Mouse (Mus musculus) midbrain, embryonic 16.5 days (tissue): ENCODE data around the gene Uqcc1. TPM values are rescaled to one million over a fixed set of nuclear protein-coding genes. Genes with fewer than 3 reads are reported as not detected.
A peak's percentile ranks its signal among the peaks of the same experiment; 100 is the strongest.

ENCODE experiments used
- ATAC-seq: fragments of 200-750 bp; cut with Nextera tagmentation; 2 replicates; pipeline ENCODE4 v1.8.0; 2017; ENCODE audit warnings: moderate TSS enrichment
- H3K27ac ChIP-seq: fragments of 300-500 bp; sonication (generic); 2 replicates; pipeline ENCODE4 v1.5.1; 2014; ENCODE audit warnings: mild to moderate bottlenecking, low read length, mixed read lengths
- H3K27me3 ChIP-seq: fragments of 300-500 bp; sonication (generic); 2 replicates; pipeline ENCODE4 v1.6.1; 2014; ENCODE audit warnings: low read depth, low read length, mixed read lengths; ENCODE audit not compliant: control insufficient read depth, insufficient read depth
- H3K36me3 ChIP-seq: fragments of 300-500 bp; sonication (generic); 2 replicates; pipeline ENCODE4 v1.6.1; 2014; ENCODE audit warnings: mild to moderate bottlenecking, low read length, moderate library complexity, mixed read lengths; ENCODE audit not compliant: control insufficient read depth, insufficient read depth
- H3K4me1 ChIP-seq: fragments of 300-500 bp; sonication (generic); 2 replicates; pipeline ENCODE4 v1.6.1; 2014; ENCODE audit warnings: mild to moderate bottlenecking, low read length, mixed read lengths; ENCODE audit not compliant: control insufficient read depth, insufficient read depth
- H3K4me2 ChIP-seq: fragments of 300-500 bp; sonication (generic); 2 replicates; pipeline ENCODE4 v1.6.1; 2014; ENCODE audit warnings: mild to moderate bottlenecking, low read length, mixed read lengths
- H3K4me3 ChIP-seq: fragments of 300-500 bp; sonication (generic); 2 replicates; pipeline ENCODE4 v1.5.1; 2014; ENCODE audit warnings: low read depth, mild to moderate bottlenecking, low read length, moderate library complexity, mixed read lengths
- H3K9ac ChIP-seq: fragments of 300-500 bp; sonication (generic); 2 replicates; pipeline ENCODE4 v1.6.1; 2014; ENCODE audit warnings: low read depth, low read length, mixed read lengths
- H3K9me3 ChIP-seq: fragments of 300-500 bp; sonication (generic); replicated peaks from 2 replicates; pipeline ENCODE4 v1.6.1; 2014; ENCODE audit warnings: mild to moderate bottlenecking, low read length, mixed read lengths; ENCODE audit not compliant: control insufficient read depth, poor library complexity, severe bottlenecking
- WGBS: fragments of 180-500 bp; shearing (Covaris S2); extraction: QIAGEN DNeasy Blood & Tissue Kit; methylation state at CpG from one replicate; pipeline ENCODE4 v1.1.7; 2014; 5-methylcytosine and 5-hydroxymethylcytosine counted together
- polyA plus RNA-seq: library from polyadenylated mRNA; unstranded; fragments of >200 nt; fragmentation: Nextera tagmentation; extraction: Ambion mirVana; gene quantifications from 2 replicates; pipeline ENCODE4 v1.2.1, GENCODE M21; 2015

Gene Uqcc1
- polyA plus RNA-seq: 63.3 and 66.8 TPM in 2 replicates

- WGBS: under 1% methylated on average over 38 of the region's 38 CpGs
- Histone ChIP-seq H3K27ac (peak within 1 kb of the TSS; percentile 86), H3K9ac (peak within 1 kb of the TSS; percentile 70), H3K9me3 (no peaks in the 10 kb centered on the region), H3K4me1 (peaks cover 14% of the 10 kb centered on the region), H3K27me3 (no peaks in the 10 kb centered on the region), H3K4me3 (peak within 1 kb of the TSS; percentile 73), H3K36me3 (no peaks in the 10 kb centered on the region), H3K4me2 (peak within 1 kb of the TSS; percentile 89)
- peak; percentile 96 for ATAC-seq
Observed at GRCm38 (mm10) chr2:155929531-155930442, at the start of gene Uqcc1. Gene Uqcc1 (minus strand): TSS chr2:155930310.

GRCm38 (mm10) chr2:155979328-155979991, 49.4 kb upstream of the Uqcc1 start:
- H3K9me3 ChIP-seq: no peaks in the 10 kb centered on the region
- no peak for ATAC-seq
- H3K4me3 ChIP-seq: no peak overlapping the region
- WGBS: 93% methylated on average over 5 of the region's 5 CpGs
- no peaks in the 10 kb centered on the region for H3K4me1 ChIP-seq
- H3K9ac ChIP-seq: no peak overlapping the region
- peaks cover 56% of the 10 kb centered on the region for H3K36me3 ChIP-seq
- no peaks in the 10 kb centered on the region for H3K27me3 ChIP-seq
- H3K27ac ChIP-seq: no peak overlapping the region
- H3K4me2 ChIP-seq: no peak overlapping the region

GRCm38 (mm10) chr2:155974087-155974731, 44.1 kb upstream of the Uqcc1 start:
- H3K27ac ChIP-seq: no peak overlapping the region
- H3K27me3 ChIP-seq: no peaks in the 10 kb centered on the region
- H3K4me1 ChIP-seq: no peaks in the 10 kb centered on the region
- no peak for ATAC-seq
- no peak overlapping the region for H3K9ac ChIP-seq
- 79% methylated on average over 14 of the region's 14 CpGs for WGBS
- peaks cover 41% of the 10 kb centered on the region for H3K36me3 ChIP-seq
- H3K4me2 ChIP-seq: no peak overlapping the region
- H3K9me3 ChIP-seq: no peaks in the 10 kb centered on the region
- H3K4me3 ChIP-seq: no peak overlapping the region

GRCm38 (mm10) chr2:155973348-155973747, 43.2 kb upstream of the Uqcc1 start:
- Histone ChIP-seq H3K4me2 (no peak overlapping the region), H3K9ac (no peak overlapping the region), H3K9me3 (no peaks in the 10 kb centered on the region), H3K27me3 (no peaks in the 10 kb centered on the region), H3K36me3 (peaks cover 46% of the 10 kb centered on the region), H3K4me3 (no peak overlapping the region), H3K4me1 (no peaks in the 10 kb centered on the region), H3K27ac (no peak overlapping the region)
- ATAC-seq: no peak
- WGBS: 80% methylated on average over 6 of the region's 6 CpGs

- H3K9ac ChIP-seq: no peak overlapping the region
- no peaks in the 10 kb centered on the region for H3K27me3 ChIP-seq
- no peaks in the 10 kb centered on the region for H3K9me3 ChIP-seq
- peak overlapping the region; percentile 47; the same call in 1 of the 2 replicates for H3K27ac ChIP-seq
- no peak overlapping the region for H3K4me3 ChIP-seq
- 44% methylated on average over 1 of the region's 1 CpGs for WGBS
- H3K4me2 ChIP-seq: no peak overlapping the region
- peaks cover 22% of the 10 kb centered on the region for H3K36me3 ChIP-seq
- ATAC-seq: 0 out of 2 replicates have a peak, but pooled peaks have one; percentile 39
- no peaks in the 10 kb centered on the region for H3K4me1 ChIP-seq
Observed at GRCm38 (mm10) chr2:155962991-155963390, 32.9 kb upstream of the Uqcc1 start.

- no peak for ATAC-seq
- Histone ChIP-seq H3K36me3 (peaks cover 20% of the 10 kb centered on the region), H3K27ac (no peak overlapping the region), H3K9me3 (no peaks in the 10 kb centered on the region), H3K4me3 (no peak overlapping the region), H3K4me2 (no peak overlapping the region), H3K27me3 (no peaks in the 10 kb centered on the region), H3K4me1 (peaks cover 7% of the 10 kb centered on the region), H3K9ac (no peak overlapping the region)
- WGBS: 73% methylated on average over 10 of the region's 10 CpGs
Observed at GRCm38 (mm10) chr2:155961862-155962261, 31.8 kb upstream of the Uqcc1 start.

- no peaks in the 10 kb centered on the region for H3K9me3 ChIP-seq
- H3K4me3 ChIP-seq: no peak overlapping the region
- no peak overlapping the region for H3K27ac ChIP-seq
- H3K9ac ChIP-seq: no peak overlapping the region
- 88% methylated on average over 5 of the region's 5 CpGs for WGBS
- peaks cover 10% of the 10 kb centered on the region; the same call in 1 of the 2 replicates for H3K36me3 ChIP-seq
- no peak overlapping the region for H3K4me2 ChIP-seq
- H3K4me1 ChIP-seq: peaks cover 7% of the 10 kb centered on the region
- ATAC-seq: no peak
- H3K27me3 ChIP-seq: no peaks in the 10 kb centered on the region
Observed at GRCm38 (mm10) chr2:155959981-155960380, 29.9 kb upstream of the Uqcc1 start.

- Histone ChIP-seq H3K4me3 (peak within 1 kb of the TSS; percentile 94), H3K9me3 (no peaks in the 10 kb centered on the region), H3K9ac (peak within 1 kb of the TSS; percentile 98), H3K27me3 (no peaks in the 10 kb centered on the region), H3K4me1 (peaks cover 7% of the 10 kb centered on the region), H3K36me3 (no peaks in the 10 kb centered on the region), H3K4me2 (peak within 1 kb of the TSS; percentile 78), H3K27ac (peak within 1 kb of the TSS; percentile 88)
- ATAC-seq: peak; percentile 95
- under 1% methylated on average over 58 of the region's 59 CpGs for WGBS
Observed at GRCm38 (mm10) chr2:155956134-155957059, 26.3 kb upstream of the Uqcc1 start, which contains the start of gene Cep250. Gene Cep250 (plus strand): TSS chr2:155956458.
